Mouse (Mus musculus) spleen, adult 2 months (tissue): ENCODE data around the gene Stxbp4. TPM values are rescaled to one million over a fixed set of nuclear protein-coding genes. Genes with fewer than 3 reads are reported as not detected.

Experiments
- DNase-seq, 2 experiments: peaks; one replicate each; pipeline versions ENCODE4 v3.0.0 to v3.0.0-alpha.2; 2012 to 2021; ENCODE audit warnings: low spot score in 2 of 2, low read depth in 1 of 2
- H3K27ac ChIP-seq: fragments of 200-500 bp; 2 replicates; pipeline ENCODE4 v1.5.1; 2012; ENCODE audit warnings: low read length, inconsistent platforms; ENCODE audit not compliant: insufficient read depth
- H3K27me3 ChIP-seq: fragments of 200-500 bp; 2 replicates; pipeline ENCODE4 v1.6.1; 2012; ENCODE audit warnings: mild to moderate bottlenecking, moderate library complexity, low read length, inconsistent platforms; ENCODE audit not compliant: control insufficient read depth, insufficient read depth
- H3K36me3 ChIP-seq: fragments of 200-500 bp; 2 replicates; pipeline ENCODE4 v1.6.1; 2012; ENCODE audit warnings: mild to moderate bottlenecking, low read length, inconsistent platforms; ENCODE audit not compliant: control insufficient read depth, insufficient read depth
- H3K4me1 ChIP-seq: fragments of 200-500 bp; 2 replicates; pipeline ENCODE4 v1.6.1; 2011; ENCODE audit warnings: inconsistent platforms; ENCODE audit not compliant: control insufficient read depth, insufficient read depth, insufficient read length
- H3K4me3 ChIP-seq: fragments of 200-500 bp; 2 replicates; pipeline ENCODE4 v1.5.1; 2011; ENCODE audit warnings: mild to moderate bottlenecking, inconsistent platforms; ENCODE audit not compliant: insufficient read depth, insufficient read length; ENCODE audit errors: extremely low read depth
- CTCF ChIP-seq: fragments of 200-500 bp; IDR thresholded peaks from 2 replicates; pipeline ENCODE4 v1.5.1; 2011; ENCODE audit warnings: mild to moderate bottlenecking, inconsistent platforms; ENCODE audit not compliant: insufficient read depth, insufficient read length, insufficient replicate concordance; ENCODE audit errors: extremely low read depth
- POLR2A ChIP-seq: fragments of 200-500 bp; IDR thresholded peaks from 2 replicates; pipeline ENCODE4 v1.6.1; 2011; ENCODE audit warnings: low read depth, low read length, inconsistent platforms
- WGBS: fragments of 180-500 bp; shearing (Covaris S2); methylation state at CpG from one replicate; pipeline ENCODE4 v1.1.7; 2018; 5-methylcytosine and 5-hydroxymethylcytosine counted together
- polyA plus RNA-seq: library from polyadenylated mRNA; depleted of rRNA; stranded (reverse); fragments of >200 nt; gene quantifications from 2 replicates; pipeline ENCODE4 v1.2.3, GENCODE M21; 2012

The Stxbp4 gene
- polyA plus RNA-seq, 1 experiment, result 0.88 TPM

DNA sequence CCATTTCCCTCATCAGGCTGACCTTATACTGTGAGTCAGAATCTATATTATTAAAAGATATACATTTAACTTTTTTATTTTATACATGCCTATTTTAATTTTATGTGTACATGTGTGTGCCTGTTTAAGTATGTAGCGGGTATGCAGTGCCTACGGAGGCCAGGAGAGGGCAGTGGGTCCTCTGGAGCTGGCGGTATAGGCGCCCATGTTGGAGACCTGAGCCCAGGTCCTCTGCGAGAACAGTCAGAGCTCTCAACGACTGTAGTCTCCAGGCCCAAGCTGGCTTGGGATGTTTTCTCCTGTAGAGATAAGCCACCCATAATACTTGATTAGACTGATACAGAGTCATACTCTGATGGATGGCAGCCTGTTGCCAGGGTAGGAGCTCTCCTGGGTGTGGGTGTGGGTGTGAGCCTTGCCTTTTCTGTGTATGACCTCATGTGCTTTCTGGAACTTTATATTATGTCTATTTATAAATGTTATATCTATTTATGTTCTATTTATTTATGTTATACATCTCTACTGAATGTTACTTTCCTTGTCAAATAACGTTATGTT, 62.3 kb downstream of the Stxbp4 start:
- 97% methylated on average over 7 of the region's 7 CpGs for WGBS
- Histone ChIP-seq H3K27me3 (no peaks in the 10 kb centered on the region), H3K4me3 (no peak overlapping the region), H3K27ac (no peak overlapping the region), H3K36me3 (no peaks in the 10 kb centered on the region), H3K4me1 (no peaks in the 10 kb centered on the region)
- no peak for DNase-seq
- TF ChIP-seq CTCF (no peak), POLR2A (no peak)

- Histone ChIP-seq H3K27me3 (no peaks in the 10 kb centered on the region), H3K4me1 (no peaks in the 10 kb centered on the region), H3K36me3 (0 out of 2 replicates have a peak, but pooled peaks cover 1% of the 10 kb centered on the region), H3K4me3 (no peak overlapping the region), H3K27ac (no peak overlapping the region)
- no peak for DNase-seq
- WGBS, result 87% methylated on average over 2 of the region's 2 CpGs
- no peak for TF ChIP-seq POLR2A
- TF ChIP-seq CTCF, result no peak
These were observed 67.1 kb downstream of the Stxbp4 start for GRCm38 (mm10) chr11:90570646-90571259.

DNA sequence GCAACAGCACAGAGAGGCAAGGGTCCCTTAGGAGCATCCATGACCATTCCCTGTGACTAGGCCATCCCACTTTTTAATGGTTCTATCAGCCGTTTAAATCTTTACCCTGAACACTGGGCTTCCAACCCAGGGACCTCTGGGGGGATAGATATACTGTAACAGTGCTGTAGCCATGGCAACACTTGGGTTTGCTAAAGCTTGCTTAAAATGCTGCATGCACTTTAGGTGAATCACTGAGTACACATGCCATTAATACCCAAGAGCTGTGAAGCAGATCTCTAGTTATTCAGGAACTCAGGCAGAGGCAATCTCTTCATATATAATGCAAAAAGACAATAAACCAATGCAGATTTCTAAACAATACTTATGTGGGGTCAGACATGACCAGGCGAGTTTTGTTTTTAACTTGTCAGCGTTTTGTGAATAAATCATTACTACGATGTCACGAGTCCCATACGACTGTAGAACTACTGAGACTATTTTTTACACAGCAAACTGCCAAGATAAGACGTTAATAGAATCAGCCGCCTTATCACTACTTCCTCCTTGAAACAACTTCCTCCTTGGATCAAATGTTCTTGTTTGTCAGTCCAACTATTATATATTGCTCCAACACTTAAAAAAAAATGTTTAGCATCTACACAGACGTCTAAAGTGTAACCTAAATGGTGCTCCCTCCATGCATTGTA, 79.4 kb downstream of the Stxbp4 start:
- TF ChIP-seq CTCF (no peak), POLR2A (no peak)
- no peak overlapping the region for H3K4me3 ChIP-seq
- no peaks in the 10 kb centered on the region for H3K27me3 ChIP-seq
- DNase-seq, result no peak
- no peaks in the 10 kb centered on the region for H3K36me3 ChIP-seq
- H3K27ac ChIP-seq, result no peak overlapping the region
- WGBS, result 16% methylated on average over 9 of the region's 9 CpGs
- no peaks in the 10 kb centered on the region for H3K4me1 ChIP-seq

DNA sequence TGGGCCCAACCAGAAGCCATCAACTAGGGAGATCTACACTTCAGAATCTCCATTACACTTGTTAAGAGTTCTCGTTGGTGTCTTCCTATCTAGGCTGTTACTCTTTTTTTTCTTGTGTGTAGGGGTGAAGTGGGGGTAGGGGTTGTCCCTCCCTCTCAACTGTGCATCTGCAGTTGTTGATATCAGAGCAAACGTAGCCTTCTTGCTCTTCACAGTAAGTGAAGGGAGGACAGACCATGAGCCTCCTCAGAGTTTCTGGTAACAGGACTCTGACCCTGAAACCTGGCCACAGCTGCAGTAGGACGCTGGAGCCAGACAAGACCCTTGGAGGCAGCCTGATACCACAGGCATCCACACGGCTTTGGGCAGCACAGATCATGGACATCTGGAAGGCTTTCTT, 81.4 kb downstream of the Stxbp4 start:
- H3K4me3 ChIP-seq, result no peak overlapping the region
- TF ChIP-seq POLR2A (no peak), CTCF (no peak)

DNA sequence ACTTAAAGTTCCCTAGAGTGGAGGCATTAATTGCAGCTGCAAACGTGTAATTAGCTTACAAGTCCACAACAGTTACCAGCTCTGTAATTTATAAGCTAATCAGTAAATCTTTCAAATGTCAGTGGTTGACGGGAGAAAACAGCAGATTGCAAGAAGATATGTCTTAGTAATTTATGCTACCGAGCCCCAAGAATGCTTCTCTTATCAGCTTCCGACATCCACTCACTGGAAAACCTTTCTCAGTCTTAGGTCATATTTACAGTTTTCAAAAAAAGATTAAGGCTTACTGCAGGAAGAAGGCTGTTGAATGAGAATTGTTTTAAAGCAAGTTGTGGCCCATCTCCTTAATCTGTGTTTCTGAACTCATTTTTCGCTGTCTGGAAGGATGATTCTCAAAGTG, 83.9 kb downstream of the Stxbp4 start:
- H3K27me3 ChIP-seq, result no peaks in the 10 kb centered on the region
- no peaks in the 10 kb centered on the region for H3K36me3 ChIP-seq
- DNase-seq, result no peak
- no peak overlapping the region for H3K4me3 ChIP-seq
- H3K27ac ChIP-seq, result no peak overlapping the region
- 46% methylated on average over 5 of the region's 5 CpGs for WGBS
- H3K4me1 ChIP-seq, result no peaks in the 10 kb centered on the region
- TF ChIP-seq POLR2A, result no peak
- no peak for TF ChIP-seq CTCF

More for the DNA sequence above, 81.4 kb downstream of the Stxbp4 start:
- Histone ChIP-seq H3K4me1 (no peaks in the 10 kb centered on the region), H3K36me3 (no peaks in the 10 kb centered on the region), H3K27ac (no peak overlapping the region), H3K27me3 (no peaks in the 10 kb centered on the region)
- 74% methylated on average over 4 of the region's 4 CpGs for WGBS
- no peak for DNase-seq

GRCm38 (mm10) chr11:90552303-90553201, 85.3 kb downstream of the Stxbp4 start:
- no peaks in the 10 kb centered on the region for H3K27me3 ChIP-seq
- no peaks in the 10 kb centered on the region for H3K4me1 ChIP-seq
- no peak overlapping the region for H3K4me3 ChIP-seq
- 83% methylated on average over 18 of the region's 18 CpGs for WGBS
- H3K36me3 ChIP-seq, result no peaks in the 10 kb centered on the region
- no peak for TF ChIP-seq CTCF
- TF ChIP-seq POLR2A, result no peak
- DNase-seq, result no peak
- no peak overlapping the region for H3K27ac ChIP-seq
